Mouse (Mus musculus) cerebellum, adult 8-10 months (tissue): ENCODE data around the gene Gm10358.
"Not testable (repeated sequence)": the region's sequence is repeated elsewhere in the genome, so short reads cannot be mapped to it uniquely, and the experiment has no call there.

Source experiments
- DNase-seq: peaks from one replicate; pipeline ENCODE4 v3.0.0; 2022

The Gm10358 gene

DNA sequence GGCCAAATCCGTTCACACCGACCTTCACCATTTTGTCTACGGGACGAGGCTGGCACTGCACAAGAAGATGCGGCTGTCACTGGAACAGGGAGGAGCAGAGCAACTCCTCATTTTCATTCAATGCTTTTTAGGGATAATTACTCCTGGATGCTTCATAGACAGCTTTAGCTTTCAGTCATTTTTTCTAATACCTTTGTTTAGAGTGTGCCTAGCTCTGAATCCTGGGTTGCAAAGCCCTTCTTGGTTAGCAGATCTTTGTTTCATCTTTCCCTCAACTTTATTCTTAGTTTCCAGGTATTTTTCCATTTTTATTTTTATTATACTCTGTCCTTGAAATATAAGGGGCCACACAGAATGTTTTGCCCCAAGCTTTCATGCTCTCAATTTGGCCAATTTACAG lies at the start of gene Gm10358:
Gm10358 (minus strand) TSS at position 101 of the 400 bp plus-strand sequence.
- DNase-seq, result no peak

- DNase-seq, result no peak
Measured at GRCm38 (mm10) chr8:75448394-75448793, 42.0 kb upstream of the Gm10358 start, which contains the start of gene Iqcm. TSS of gene Iqcm (plus strand) at chr8:75448694.

GRCm38 (mm10) chr8:75415696-75416095 lies 9.3 kb upstream of the Gm10358 start:
- not testable (repeated sequence) for DNase-seq

- DNase-seq, result no peak
Measured at GRCm38 (mm10) chr8:75384770-75385290, 21.6 kb downstream of the Gm10358 start.

DNA sequence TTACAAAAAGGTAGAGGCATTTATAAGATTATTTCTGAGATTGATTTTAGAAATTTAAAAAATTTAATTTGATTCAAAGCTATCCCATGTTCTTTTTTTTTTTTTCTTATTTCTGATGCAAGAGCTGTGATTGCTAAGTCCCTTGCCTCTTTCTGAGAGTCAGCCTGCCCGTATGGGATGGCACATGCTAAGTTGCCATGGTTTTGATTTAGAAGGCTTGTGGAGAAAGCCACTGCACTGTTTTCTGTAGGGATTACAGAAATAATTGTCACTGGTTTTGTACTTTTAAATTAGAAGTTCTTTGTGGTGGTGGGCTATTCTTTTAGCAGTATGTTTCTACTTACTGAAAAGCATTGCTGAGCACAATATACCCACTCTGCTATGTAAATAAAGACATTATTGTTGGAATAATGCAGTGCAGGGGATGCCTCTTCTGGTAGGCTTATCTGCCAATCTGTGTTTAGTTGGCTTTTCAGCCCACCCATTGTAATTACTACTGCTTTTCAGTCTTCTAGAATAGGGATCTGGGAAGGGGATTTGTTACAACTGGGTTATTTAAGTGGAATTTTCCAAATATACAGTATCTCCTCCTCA lies 30.8 kb downstream of the Gm10358 start:
- DNase-seq, result no peak

GRCm38 (mm10) chr8:75372006-75372405 lies 34.4 kb downstream of the Gm10358 start:
- no peak for DNase-seq
